Mouse (Mus musculus) kidney, embryonic 16.5 days (tissue): Measurements from ENCODE around the gene Syt3. TPM values are rescaled to one million over a fixed set of nuclear protein-coding genes. Genes with fewer than 3 reads are reported as not detected.
A peak's percentile ranks its signal among the peaks of the same experiment; 100 is the strongest.

ENCODE experiments used
- ATAC-seq: fragments of 200-750 bp; cut with Nextera tagmentation; 2 replicates; pipeline ENCODE4 v1.8.0; 2017; ENCODE audit warnings: moderate TSS enrichment; ENCODE audit not compliant: low FRiP score, low TSS enrichment
- H3K27ac ChIP-seq: fragments of 300-500 bp; sonication (generic); 2 replicates; pipeline ENCODE4 v1.5.1; 2014; ENCODE audit warnings: low read length
- H3K27me3 ChIP-seq: fragments of 300-500 bp; sonication (generic); 2 replicates; pipeline ENCODE4 v1.6.1; 2014; ENCODE audit warnings: low read length, control low read depth, mixed read lengths; ENCODE audit not compliant: insufficient read depth
- H3K36me3 ChIP-seq: fragments of 300-500 bp; sonication (generic); 2 replicates; pipeline ENCODE4 v1.6.1; 2014; ENCODE audit warnings: low read length, control low read depth, mixed read lengths; ENCODE audit not compliant: insufficient read depth
- H3K4me1 ChIP-seq: fragments of 300-500 bp; sonication (generic); 2 replicates; pipeline ENCODE4 v1.6.1; 2014; ENCODE audit warnings: low read length, control low read depth, mixed read lengths; ENCODE audit not compliant: insufficient read depth
- H3K4me2 ChIP-seq: fragments of 300-500 bp; sonication (generic); replicated peaks from 2 replicates; pipeline ENCODE4 v1.6.1; 2014; ENCODE audit warnings: low read depth, low read length
- H3K4me3 ChIP-seq: fragments of 300-500 bp; sonication (generic); 2 replicates; pipeline ENCODE4 v1.5.1; 2014; ENCODE audit warnings: mild to moderate bottlenecking, low read length
- H3K9ac ChIP-seq: fragments of 300-500 bp; sonication (generic); replicated peaks from 2 replicates; pipeline ENCODE4 v1.6.1; 2014; ENCODE audit warnings: low read length
- H3K9me3 ChIP-seq: fragments of 300-500 bp; sonication (generic); 2 replicates; pipeline ENCODE4 v1.6.1; 2016; ENCODE audit warnings: low read length, control low read depth
- WGBS: fragments of 180-500 bp; shearing (Covaris S2); extraction: QIAGEN DNeasy Blood & Tissue Kit; methylation state at CpG from one replicate; pipeline ENCODE4 v1.1.7; 2014; 5-methylcytosine and 5-hydroxymethylcytosine counted together
- polyA plus RNA-seq: library from polyadenylated mRNA; unstranded; fragments of >200 nt; fragmentation: Nextera tagmentation; extraction: Ambion mirVana; gene quantifications from 2 replicates; pipeline ENCODE4 v1.2.1, GENCODE M21; 2015

Syt3 gene
- polyA plus RNA-seq, 1 experiment from 2014 or later = 2.7 TPM

GRCm38 (mm10) chr7:44356590-44357481 lies 27.1 kb upstream of the Syt3 start:
- 2% methylated on average over 35 of the region's 35 CpGs for WGBS
- Histone ChIP-seq H3K27me3 (peaks cover 91% of the 10 kb centered on the region), H3K4me3 (peak overlapping the region; percentile 36), H3K4me2 (peak overlapping the region; percentile 39), H3K27ac (no peak overlapping the region), H3K9me3 (no peaks in the 10 kb centered on the region; the same call in 1 of the 2 replicates), H3K4me1 (peaks cover 45% of the 10 kb centered on the region), H3K36me3 (no peaks in the 10 kb centered on the region), H3K9ac (peak overlapping the region; percentile 48)
- no peak for ATAC-seq

DNA sequence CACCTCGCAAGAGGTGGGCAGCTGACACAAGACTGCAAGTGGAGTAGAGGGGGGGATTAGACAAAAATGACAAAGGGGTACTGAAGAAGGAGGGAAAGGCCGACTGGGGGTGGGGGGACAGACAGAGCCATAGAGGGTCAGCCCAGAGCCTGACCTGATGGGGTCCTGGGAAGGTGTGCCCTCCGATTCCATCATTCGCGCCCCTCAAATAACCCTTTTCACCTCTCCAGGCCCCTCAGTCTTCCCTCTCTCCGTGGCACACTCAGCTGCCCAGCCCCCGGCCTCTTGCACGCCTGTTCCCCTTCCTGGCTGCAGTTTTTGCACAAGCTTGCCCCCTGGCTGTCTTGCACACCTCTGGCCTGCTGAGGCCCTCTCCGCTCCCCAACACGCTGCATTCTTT lies 26.4 kb upstream of the Syt3 start:
- peaks cover 45% of the 10 kb centered on the region for H3K4me1 ChIP-seq

DNA sequence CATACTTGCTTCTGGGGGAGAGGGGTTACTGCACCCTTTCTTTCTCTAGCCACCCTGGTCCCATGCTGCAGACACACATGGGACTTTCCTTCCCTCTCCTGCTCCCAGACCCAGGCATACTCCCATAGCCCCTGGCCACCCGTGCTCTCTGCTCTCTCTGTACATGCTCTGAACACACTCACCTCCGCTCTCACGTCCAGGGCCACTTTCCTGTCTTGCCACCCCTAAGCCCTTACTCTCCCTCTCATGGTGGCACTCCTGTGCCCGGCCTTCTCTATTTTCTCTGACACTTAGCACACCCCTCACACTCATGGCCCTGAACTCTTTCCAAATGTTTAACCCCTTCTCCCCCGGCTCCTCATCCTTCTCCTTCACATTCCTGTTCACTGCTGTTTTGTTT lies 25.9 kb upstream of the Syt3 start:
- peaks cover 84% of the 10 kb centered on the region for H3K27me3 ChIP-seq
- 0 out of 2 replicates have a peak overlapping the region, but pooled peaks have one; percentile 15 for H3K4me2 ChIP-seq
- no peak overlapping the region for H3K27ac ChIP-seq
- H3K36me3 ChIP-seq = no peaks in the 10 kb centered on the region
- no peak overlapping the region for H3K9ac ChIP-seq
- H3K9me3 ChIP-seq = no peaks in the 10 kb centered on the region; the same call in 1 of the 2 replicates
- 14% methylated on average over 5 of the region's 5 CpGs for WGBS
- ATAC-seq = no peak
- peaks cover 40% of the 10 kb centered on the region for H3K4me1 ChIP-seq
- no peak overlapping the region for H3K4me3 ChIP-seq

More for the DNA sequence above, 26.4 kb upstream of the Syt3 start:
- no peak overlapping the region for H3K27ac ChIP-seq
- ATAC-seq = no peak
- H3K27me3 ChIP-seq = peaks cover 89% of the 10 kb centered on the region
- 17% methylated on average over 10 of the region's 10 CpGs for WGBS
- peak overlapping the region; percentile 39 for H3K4me2 ChIP-seq
- H3K9ac ChIP-seq = no peak overlapping the region
- H3K9me3 ChIP-seq = no peaks in the 10 kb centered on the region; the same call in 1 of the 2 replicates
- H3K4me3 ChIP-seq = peak overlapping the region; percentile 36
- no peaks in the 10 kb centered on the region for H3K36me3 ChIP-seq

GRCm38 (mm10) chr7:44358886-44359654 lies 24.8 kb upstream of the Syt3 start:
- peaks cover 74% of the 10 kb centered on the region for H3K27me3 ChIP-seq
- H3K4me2 ChIP-seq = peak overlapping the region; percentile 83
- no peaks in the 10 kb centered on the region; the same call in 1 of the 2 replicates for H3K9me3 ChIP-seq
- H3K27ac ChIP-seq = peak overlapping the region; percentile 29; the same call in 1 of the 2 replicates
- peak overlapping the region; percentile 59 for H3K4me3 ChIP-seq
- WGBS = 9% methylated on average over 15 of the region's 26 CpGs
- peaks cover 37% of the 10 kb centered on the region for H3K4me1 ChIP-seq
- peak overlapping the region; percentile 67 for H3K9ac ChIP-seq
- no peaks in the 10 kb centered on the region for H3K36me3 ChIP-seq
- ATAC-seq = peak; percentile 5; the same call in 1 of the 2 replicates

GRCm38 (mm10) chr7:44359908-44360672 lies 23.8 kb upstream of the Syt3 start:
- under 1% methylated on average over 54 of the region's 54 CpGs for WGBS
- Histone ChIP-seq H3K27me3 (peaks cover 63% of the 10 kb centered on the region), H3K9me3 (no peaks in the 10 kb centered on the region; the same call in 1 of the 2 replicates), H3K4me2 (peak overlapping the region; percentile 83), H3K9ac (peak overlapping the region; percentile 67), H3K4me1 (peaks cover 37% of the 10 kb centered on the region), H3K36me3 (no peaks in the 10 kb centered on the region), H3K27ac (peak overlapping the region; percentile 46; the same call in 1 of the 2 replicates), H3K4me3 (peak overlapping the region; percentile 59)
- peak; percentile 72 for ATAC-seq

DNA sequence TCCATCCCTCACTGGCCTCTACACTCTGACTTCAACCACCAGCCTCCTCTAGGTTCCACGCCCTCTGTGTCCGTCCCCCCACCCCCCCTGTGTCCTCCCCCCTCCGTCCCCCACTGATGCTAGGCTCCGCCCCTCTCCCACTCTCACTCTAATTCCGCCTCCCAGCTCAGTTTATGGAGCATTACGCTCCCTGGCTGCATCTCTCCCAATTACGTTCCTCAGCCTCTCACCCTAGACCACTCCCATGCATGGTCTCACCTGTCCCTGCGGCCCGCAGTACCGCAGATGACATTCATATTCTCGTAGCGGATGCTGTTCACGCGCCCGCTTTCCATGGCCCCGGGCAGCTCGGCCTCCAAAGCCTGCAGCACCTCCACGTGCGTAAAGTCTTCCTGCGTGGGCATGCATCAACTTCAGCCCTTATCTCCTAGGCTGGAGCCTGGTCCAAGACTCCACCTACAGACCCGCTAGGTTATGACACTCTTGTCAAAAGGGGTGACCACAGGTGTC lies 23.1 kb upstream of the Syt3 start:
- 3% methylated on average over 21 of the region's 21 CpGs for WGBS
- ATAC-seq = peak; percentile 21; the same call in 1 of the 2 replicates
- Histone ChIP-seq H3K4me1 (peaks cover 37% of the 10 kb centered on the region), H3K27ac (no peak overlapping the region), H3K27me3 (peaks cover 56% of the 10 kb centered on the region), H3K9me3 (no peaks in the 10 kb centered on the region; the same call in 1 of the 2 replicates), H3K9ac (peak overlapping the region; percentile 65; the same call in 1 of the 2 replicates), H3K4me3 (peak overlapping the region; percentile 59), H3K4me2 (peak overlapping the region; percentile 83), H3K36me3 (no peaks in the 10 kb centered on the region)

DNA sequence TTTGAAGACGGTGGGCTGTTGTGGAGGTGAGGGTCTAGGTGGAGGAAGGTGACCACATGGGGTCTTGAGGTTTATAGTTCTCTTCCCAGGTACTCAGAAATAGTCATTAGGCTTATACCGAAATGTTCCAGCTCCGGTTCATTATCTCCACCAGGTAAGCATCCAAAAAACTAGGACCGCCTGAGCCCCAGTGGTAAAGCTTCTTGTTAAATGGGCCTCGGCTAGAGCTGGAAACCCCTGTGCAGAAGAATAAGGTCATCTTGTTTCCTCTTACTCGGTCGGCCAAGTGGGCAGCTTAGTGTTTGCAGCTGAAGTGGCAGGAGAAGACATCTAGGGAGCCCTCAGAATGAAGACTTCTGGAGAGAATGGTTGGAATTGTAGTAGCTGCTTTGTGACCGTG lies 11.2 kb upstream of the Syt3 start:
- Histone ChIP-seq H3K4me2 (no peak overlapping the region), H3K9me3 (no peaks in the 10 kb centered on the region), H3K4me1 (peaks cover 12% of the 10 kb centered on the region; the same call in 1 of the 2 replicates), H3K27me3 (no peaks in the 10 kb centered on the region), H3K4me3 (no peak overlapping the region), H3K9ac (no peak overlapping the region), H3K27ac (no peak overlapping the region), H3K36me3 (no peaks in the 10 kb centered on the region)
- no peak for ATAC-seq
- WGBS = 91% methylated on average over 8 of the region's 8 CpGs

GRCm38 (mm10) chr7:44373460-44373859 lies 10.4 kb upstream of the Syt3 start:
- Histone ChIP-seq H3K9me3 (no peaks in the 10 kb centered on the region), H3K27ac (no peak overlapping the region), H3K36me3 (no peaks in the 10 kb centered on the region), H3K9ac (peak overlapping the region; percentile 64), H3K4me1 (peaks cover 13% of the 10 kb centered on the region; the same call in 1 of the 2 replicates), H3K4me3 (peak overlapping the region; percentile 63), H3K27me3 (no peaks in the 10 kb centered on the region), H3K4me2 (peak overlapping the region; percentile 76)
- 9% methylated on average over 7 of the region's 7 CpGs for WGBS
- ATAC-seq = peak; percentile 50
